Mouse (Mus musculus) large intestine, adult 2 months (tissue): Measurements from ENCODE around the gene Abhd16a. TPM values are rescaled to one million over a fixed set of nuclear protein-coding genes. Genes with fewer than 3 reads are reported as not detected.

ENCODE experiments used
- DNase-seq: peaks from one replicate; pipeline ENCODE4 v3.0.0-alpha.2; 2012; ENCODE audit warnings: low read depth, low spot score
- WGBS: fragments of 180-500 bp; shearing (Covaris S2); methylation state at CpG from one replicate; pipeline ENCODE4 v1.1.7; 2018; 5-methylcytosine and 5-hydroxymethylcytosine counted together
- polyA plus RNA-seq: library from polyadenylated mRNA; depleted of rRNA; stranded (reverse); fragments of >200 nt; gene quantifications from 2 replicates; pipeline ENCODE4 v1.2.3, GENCODE M21; 2012; rRNA removed

Gene Abhd16a
- polyA plus RNA-seq = 71.9 and 115 TPM in 2 replicates

DNA sequence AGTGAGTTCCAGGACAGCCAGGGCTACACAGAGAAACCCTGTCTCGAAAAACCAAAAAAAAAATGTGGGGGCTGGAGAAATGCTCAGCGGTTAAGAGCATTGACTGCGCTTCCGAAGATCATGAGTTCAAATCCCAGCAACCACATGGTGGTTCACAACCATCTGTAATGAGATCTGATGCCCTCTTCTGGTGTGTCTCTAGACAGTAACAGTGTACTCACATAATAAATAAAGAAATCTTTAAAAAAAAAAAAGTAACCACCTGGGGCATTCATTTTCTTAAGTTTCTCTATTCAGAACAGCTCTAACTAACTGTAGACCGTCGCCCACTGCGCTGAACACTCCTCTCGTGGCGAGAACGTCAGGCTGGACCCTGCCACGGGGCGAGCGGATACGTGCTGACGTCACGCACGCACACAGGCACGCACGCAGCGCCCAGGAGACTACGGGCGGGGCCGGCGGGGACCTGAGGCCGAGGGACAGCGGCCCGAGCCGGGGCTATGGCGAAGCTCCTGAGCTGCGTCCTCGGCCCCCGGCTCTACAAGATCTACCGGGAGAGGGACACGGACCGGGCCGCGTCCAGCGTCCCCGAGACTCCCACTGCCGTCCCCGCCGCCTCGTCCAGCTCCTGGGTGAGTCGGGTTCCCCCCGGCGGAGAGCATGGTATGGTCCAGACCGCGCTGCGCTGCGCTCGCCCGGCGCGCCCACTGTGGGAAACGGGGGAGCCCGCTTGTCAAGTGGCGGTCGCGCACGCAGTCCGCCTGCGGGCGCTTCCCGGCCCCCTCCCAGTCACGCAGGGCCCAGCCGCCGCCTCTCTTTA is at the start of gene Abhd16a:
Gene Abhd16a (plus strand): TSS at position 439 of the 820 bp plus-strand sequence.
- WGBS = 3% methylated on average over 67 of the region's 67 CpGs
- no peak for DNase-seq

DNA sequence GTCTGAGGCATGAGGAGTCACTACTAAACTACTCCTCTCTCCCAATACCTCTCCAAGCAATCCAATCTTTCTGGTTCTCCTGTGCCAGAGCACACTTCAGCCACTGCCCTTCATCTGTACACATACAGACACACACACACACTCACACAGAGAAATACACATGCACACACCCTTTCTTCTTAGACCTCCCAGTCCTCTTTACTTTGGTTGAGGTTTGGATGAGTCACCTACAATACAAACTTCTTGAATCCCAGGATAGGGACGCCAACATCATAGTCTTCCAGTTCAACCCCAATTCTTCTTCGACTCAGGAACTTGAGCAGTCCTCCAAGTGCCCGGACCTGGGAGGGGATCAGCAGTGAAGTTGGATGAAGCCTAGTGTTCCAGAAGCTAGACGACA is 45.3 kb upstream of the Abhd16a start:
- no peak for DNase-seq
- WGBS = 45% methylated on average over 4 of the region's 4 CpGs

DNA sequence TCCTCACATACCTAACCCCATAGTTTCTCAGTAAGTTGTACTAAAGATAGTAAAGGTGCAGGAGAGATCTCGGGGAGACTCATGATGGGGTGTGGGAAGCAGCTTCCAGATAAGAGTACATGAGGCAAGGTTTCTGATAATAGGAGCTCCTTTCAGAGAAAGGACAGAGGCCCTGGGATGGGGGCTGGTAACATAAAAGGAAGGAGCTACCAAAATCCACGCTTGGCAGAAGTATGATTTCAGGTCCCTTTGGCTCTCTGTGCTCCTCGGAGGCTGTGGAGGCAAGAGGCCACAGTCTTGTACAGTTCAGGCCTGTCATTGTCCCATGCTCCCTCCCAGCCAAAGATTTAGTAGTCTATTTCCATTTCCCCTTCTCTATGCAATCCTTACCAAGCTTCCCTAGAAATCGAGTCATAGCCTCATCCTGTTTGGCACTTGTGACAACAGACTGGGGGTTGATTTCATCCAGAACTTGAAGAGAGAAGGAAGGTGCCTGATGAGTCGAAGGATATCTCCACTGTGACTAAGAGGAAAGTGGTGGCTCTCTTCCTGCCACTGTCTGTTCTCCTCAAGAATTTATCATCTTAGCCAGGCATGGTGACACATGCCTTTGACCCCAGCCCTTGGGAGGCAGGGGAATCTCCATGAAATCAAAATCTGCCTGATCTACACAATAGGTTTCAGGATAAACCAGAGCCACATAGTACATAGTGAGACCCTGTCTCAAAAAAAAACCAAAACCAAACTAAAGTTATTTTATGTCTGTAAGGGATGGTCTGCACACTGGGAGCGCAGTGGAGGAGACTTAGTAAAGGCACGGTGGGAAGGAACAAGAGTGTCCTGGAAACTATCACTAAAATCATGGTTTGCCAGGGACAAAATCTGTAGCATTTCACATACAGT is 43.9 kb upstream of the Abhd16a start:
- WGBS = 78% methylated on average over 7 of the region's 7 CpGs
- no peak for DNase-seq

DNA sequence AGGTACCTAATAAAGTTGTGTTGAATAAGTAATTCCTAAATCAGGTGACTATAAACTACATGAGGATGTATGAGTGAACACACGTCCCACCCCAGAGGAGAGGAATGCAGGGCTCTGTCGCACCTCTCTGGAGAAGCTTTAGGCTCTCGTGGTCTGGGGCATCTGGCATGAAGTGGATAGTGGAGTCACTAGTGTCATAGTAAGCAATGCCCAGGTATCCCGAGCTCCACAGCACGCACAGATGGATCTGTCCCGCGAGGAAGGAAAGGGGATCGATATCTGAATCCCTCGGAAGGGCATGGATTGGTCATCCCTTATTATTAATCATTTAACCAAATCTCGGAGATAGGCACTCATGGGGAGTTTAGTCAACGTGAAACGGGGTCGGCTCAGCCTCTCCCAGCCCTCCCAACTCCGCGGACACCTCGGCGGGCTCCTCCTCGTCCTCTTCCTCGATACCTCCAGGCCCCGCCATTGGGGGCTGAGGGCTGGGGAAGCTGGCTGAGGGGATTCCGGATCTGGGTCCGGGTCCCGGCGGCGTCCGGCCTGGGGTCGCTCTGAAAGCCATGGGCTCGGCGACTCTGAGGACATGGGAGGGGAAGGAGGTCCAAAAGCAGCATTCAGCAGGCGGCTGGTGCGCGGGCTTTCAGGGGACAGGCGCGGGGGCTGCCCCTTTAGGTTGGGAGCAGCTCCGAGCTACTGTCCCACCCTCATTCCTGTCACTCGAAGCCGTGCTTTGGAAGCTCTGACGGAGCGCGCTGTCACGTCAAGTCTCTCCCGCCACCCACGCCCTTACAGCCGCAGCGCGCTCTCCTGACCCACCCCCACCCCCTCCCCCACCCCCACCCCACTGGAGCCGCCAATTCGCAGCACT is 43.0 kb upstream of the Abhd16a start:
- DNase-seq = no peak
- WGBS = 4% methylated on average over 48 of the region's 48 CpGs

DNA sequence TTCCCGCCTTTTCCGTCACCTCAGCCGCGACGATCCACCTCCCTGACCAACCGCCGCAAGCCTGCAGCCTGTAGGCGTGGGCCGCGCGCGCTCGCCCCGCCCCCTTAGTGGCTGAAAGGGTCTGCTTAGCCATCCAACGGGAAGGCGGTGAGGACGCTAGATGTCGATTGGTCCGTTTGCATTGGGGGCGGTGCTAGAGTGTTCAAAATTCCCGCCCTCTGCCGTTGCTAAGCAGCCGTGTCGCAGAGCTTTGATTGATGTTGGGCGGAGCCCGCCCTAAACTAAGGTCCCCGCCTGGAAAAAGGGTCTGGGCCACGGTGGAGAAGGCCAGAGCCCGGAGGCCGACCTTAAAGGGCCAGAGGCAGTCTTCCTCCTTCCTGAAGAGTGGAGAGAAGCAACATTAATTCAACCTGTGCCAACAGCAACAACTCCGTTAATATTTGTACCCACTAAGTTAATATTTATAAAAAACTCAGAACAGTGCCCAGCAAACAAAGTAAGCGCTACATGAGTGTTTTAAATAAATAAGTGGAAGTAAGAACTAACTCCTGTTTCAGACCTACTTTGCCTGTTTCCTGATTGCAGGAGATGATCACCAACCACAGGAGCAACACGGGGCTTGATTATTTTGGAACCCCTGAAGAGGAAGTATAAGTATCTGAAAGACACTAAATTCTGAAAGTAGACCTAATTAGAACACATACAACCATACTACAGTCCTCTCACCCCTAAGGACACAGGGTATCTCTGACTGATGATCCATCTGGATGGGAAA is 42.2 kb upstream of the Abhd16a start, which contains the start of gene Msh5:
Gene Msh5 (minus strand): TSS at position 65 of the 775 bp plus-strand sequence.
- 1% methylated on average over 33 of the region's 33 CpGs for WGBS
- DNase-seq = no peak

DNA sequence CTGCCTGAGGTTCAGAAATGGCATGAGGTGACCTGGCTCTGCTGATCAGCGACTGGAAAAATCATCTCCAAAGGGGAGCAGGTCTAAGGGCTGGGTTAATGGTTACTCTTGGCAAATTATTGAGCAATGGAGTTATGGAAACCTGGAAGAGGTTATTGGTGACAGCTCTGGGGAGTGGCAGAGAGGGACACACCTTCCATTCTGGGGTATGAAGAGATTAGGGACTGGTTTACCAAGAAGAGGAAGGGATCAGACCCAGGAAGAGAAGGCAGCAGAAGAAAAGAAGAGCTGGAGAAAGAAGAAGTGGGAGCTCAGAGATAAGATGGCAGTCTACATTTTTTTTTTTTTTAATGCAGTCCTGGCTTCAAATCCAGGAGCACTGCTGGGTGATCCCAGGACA is 41.4 kb upstream of the Abhd16a start:
- DNase-seq = no peak
- WGBS = 9% methylated on average over 1 of the region's 1 CpGs

DNA sequence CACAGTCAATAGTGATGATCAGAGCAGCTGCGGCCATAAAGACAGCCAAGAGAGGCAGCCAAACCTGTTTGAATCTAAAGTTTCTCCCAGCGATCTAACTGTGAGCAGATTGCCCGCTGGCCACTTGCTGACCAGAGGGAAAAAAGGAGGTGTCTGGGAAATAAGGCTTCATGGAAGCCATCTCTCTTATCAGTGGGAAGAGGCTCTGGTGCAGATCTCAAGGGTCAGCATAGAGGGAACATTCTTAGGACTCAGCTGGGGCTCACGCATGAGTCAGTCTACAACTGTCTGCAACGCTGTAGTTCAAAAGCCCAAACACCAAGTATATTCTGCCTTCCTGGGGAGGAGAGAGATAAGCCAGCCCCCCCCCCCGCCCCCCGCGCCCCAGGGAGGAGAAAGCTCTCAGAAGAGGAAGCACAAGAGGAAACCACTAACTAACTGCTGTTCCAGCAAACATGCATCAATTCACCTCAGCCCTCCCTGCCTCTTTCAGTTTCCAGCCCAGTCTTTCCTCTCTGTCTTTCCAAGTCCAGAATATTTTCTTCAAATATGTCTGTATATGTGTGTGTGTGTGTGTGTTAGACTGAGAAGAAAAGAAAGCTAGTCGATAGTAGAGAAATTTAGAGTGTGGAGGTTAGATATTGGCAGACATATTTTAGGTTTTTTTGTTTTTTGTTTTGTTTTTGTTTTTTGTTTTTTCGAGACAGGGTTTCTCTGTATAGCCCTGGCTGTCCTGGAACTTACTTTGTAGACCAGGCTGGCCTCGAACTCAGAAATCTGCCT is 40.7 kb upstream of the Abhd16a start:
- DNase-seq = no peak
- WGBS = 13% methylated on average over 11 of the region's 11 CpGs

DNA sequence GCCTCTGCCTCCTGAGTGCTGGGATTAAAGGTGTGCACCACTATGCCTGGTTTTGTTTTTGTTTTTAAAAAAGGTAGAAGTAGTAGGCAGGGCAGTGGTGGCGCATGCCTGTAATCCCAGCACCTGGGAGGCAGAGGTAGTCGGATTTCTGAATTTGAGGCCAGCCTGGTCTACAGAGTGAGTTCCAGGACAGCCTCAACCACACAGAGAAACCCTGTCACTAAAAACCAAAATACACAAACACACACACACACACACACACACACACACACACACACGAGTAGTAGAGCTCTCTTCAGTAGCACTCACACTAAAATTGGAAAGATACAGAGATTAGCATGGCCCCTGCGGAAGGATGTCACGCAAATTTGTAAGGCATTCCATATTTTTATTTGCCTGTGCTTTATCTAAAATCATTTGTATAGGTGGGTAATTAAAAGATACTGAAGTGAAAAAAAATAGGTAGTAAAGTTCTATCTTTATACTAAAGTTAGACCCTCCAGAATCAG is 40.1 kb upstream of the Abhd16a start:
- WGBS = 50% methylated on average over 5 of the region's 5 CpGs

DNA sequence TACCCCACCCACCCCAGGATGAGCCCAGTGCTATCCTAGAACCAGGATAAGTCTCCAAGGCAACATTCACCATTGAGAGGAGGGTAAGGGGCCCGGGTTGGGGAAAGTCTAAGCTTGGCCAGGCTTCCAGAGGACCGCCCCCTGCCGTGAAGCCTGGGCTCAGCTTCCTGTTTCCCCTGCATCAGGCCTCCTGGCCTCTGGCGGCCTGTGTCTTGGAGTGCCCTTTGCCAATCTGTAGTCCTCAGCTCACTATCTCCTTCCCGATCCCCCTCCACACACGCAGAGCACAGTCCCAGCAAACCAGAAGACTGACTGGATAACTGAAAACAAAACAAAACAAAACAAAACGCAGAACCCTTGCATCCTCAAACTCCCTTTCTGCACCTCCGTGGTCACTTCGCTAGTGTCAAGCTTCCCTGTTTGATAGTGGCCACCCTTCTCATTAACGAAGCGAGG is 39.5 kb upstream of the Abhd16a start, which contains the start of gene Clic1:
Gene Clic1 (plus strand): TSS at position 406 of the 456 bp plus-strand sequence.
- no peak for DNase-seq
- 2% methylated on average over 11 of the region's 11 CpGs for WGBS

More for the DNA sequence above, 40.1 kb upstream of the Abhd16a start:
- DNase-seq = no peak

DNA sequence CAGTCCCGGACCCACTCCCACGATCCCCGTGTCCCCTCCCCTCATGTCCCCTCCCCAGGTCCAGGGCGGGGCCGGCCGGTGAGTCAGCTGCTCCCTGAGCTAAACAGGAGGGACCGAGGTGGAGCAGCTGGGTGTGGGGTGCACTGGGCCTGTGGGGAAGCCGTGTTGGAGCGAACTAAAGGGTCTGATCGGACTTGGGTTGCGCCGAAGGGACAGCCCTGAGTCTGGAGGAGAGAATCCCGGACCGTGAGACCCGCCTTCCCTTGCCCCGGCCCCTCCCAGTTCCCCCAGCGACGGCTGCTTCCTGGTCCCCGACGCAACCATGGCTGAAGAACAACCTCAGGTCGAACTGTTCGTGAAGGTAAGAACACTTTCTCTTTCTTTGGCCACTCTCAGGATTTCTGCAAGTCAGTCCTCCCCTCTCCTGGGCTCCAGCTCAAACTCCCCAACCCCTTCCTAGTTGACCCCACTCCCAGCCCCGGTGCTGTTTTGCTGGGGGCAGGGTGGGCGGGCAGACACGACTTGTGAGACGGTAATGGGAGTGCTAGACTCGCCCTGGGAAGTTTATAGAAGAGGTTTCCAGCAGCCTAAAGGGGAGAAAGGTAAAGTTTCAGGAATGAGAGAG is 38.8 kb upstream of the Abhd16a start:
- WGBS = 2% methylated on average over 27 of the region's 27 CpGs
- no peak for DNase-seq

DNA sequence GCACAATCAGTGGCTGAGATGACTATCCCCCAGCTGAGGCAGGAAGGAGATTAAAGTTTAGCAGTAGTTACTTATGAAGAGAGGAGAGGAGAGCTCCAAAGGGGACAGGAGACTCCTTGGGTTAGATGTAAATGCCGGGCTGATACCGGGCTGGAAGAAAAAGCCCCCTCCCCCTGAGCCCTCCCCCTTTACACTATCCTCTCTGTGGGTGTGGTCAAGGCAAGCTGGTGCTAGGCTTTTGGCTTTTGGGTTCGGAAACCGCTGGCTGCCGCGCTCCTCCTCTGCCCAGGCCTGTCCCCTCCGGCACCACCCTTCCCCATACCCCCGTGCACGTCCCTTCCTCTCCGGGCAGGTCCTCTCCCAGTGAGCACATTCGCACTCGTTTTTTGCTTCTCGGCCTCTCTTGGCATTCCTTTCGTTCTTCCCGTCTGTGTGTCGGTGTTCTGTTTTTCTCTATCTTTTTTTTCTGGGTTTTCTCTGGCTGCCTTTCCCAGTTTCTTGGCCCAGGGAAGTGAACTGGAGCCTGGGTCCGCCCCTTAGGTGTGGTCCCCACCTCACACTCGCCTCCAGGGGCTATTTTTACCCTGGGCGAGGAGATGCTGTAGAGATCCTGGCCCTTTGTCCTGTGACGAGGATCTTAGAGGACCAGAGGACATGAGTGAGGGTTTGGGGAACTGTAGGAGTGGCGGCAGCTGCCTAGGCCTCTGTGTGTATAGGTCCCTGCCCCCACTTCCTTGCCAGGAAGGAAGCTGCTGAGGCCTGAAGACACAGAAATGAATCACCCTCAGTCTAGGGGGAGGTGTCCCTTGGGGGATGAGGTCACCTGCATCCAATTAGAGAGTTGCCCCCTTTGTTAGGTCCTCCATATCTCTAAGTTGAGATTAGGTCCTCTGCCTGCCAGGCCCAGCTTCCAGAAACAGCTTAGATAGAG is 37.6 kb upstream of the Abhd16a start:
- no peak for DNase-seq
- WGBS = under 1% methylated on average over 21 of the region's 21 CpGs

DNA sequence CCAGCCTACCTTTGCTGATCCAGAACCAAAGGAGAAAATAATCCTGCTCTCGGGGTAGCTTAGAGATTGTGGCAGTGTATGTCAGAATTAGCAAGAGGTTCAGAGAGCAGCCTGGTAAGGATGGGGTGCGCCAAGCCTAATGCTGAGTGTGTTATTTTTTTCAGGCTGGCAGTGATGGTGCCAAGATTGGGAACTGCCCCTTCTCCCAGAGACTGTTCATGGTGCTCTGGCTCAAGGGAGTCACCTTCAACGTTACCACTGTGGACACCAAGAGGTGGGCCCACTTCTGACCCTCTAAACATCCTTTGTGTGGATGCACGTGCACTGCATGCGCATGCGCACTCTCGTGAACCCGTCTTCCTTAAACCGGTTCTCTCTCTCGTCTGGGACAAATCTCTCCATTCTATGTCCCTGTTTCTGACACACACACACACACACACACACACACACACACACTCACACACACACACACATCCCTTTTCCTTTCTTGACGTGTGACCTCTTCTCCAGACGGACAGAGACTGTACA is 36.7 kb upstream of the Abhd16a start:
- 76% methylated on average over 12 of the region's 12 CpGs for WGBS
- DNase-seq = no peak

DNA sequence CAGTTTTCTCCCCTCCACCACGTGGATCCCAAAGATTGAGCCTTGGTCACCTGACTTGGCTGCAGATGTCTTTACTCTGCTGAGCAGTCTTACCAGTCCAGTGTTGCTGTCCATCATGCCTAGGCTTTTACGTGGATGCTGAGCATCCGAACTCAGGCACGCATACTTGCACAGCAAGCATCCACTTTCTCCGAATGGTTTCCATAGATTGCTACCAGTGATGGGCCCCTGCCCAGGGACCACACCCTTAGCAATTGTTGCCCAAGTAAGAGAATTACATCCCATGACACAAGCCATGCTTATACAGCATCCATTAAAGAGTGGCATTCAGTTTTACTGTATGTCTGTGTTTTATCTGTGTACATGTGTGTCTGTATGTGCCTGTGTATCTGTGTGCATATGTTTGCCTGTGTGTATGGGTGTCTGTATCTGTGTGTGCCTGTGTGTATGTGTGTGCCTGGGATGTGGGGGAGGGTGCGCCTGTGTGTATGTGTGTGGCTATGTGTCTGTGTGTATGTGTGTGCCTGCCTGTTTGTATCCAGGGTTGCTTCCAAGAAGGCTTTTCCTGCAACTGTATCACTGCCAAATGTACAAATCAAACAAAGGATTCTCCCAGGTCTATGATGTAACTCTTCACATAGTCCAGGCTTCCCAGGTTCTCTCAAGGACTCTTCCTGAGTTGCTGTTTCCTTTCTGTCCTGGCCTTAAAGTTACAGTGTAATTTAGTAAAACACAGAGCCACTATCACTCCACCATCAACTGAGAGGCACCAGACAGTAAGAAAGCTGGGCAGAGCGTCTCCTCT is 33.2 kb upstream of the Abhd16a start:
- WGBS = 81% methylated on average over 7 of the region's 7 CpGs
- DNase-seq = no peak

DNA sequence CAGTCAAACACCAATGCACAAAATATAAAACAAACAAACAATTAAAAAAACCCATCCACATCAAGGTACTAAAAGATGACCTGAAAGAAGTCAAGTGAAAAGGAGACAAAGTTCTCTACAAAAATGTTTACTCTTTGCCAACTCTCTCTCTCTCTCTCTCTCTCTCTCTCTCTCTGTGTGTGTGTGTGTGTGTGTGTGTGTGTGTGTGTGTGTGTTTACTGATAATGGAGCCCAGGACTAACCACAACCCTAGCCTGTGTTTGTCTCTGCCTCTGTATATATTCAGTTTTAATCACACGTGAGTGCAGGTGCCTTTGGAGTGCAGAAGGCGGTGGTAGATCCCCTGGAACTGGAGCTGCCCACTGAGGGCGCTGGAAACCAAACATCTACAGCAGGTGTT is 32.0 kb upstream of the Abhd16a start:
- WGBS = 74% methylated on average over 3 of the region's 3 CpGs
- no peak for DNase-seq

DNA sequence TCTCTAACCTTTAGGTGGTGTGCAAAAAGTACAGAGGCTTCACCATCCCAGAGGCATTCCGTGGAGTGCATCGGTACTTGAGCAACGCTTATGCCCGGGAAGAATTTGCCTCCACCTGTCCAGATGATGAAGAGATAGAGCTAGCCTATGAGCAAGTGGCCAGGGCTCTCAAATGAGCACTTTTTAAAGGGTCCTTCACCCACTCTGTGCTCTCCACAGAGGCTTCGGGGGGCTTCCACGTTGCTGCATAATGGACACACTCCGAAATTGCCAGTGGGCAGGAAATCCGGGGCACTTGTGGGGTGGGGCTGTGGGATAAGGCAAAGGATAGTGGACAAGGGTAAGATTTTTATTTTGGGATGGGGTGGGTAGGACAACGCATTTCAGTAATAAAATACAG is 30.7 kb upstream of the Abhd16a start:
- DNase-seq = no peak
- 51% methylated on average over 9 of the region's 9 CpGs for WGBS
